Mouse (Mus musculus): ENCODE data around the gene Ggt6. TPM values are rescaled to one million over a fixed set of nuclear protein-coding genes. Genes with fewer than 3 reads are reported as not detected.

Ggt6 gene
- polyA plus RNA-seq, 1 experiment from 2014 or later: not detected

GRCm38 (mm10) chr11:72484549-72484948 lies 49.2 kb downstream of the Ggt6 start:
- Histone ChIP-seq H3K9me3 (no peaks in the 10 kb centered on the region), H3K27ac (replicated peaks) (0 out of 2 replicates have a peak overlapping the region, but pooled peaks have one; percentile 30), H3K36me3 (no peaks in the 10 kb centered on the region), H3K9ac (no peak overlapping the region), H3K4me1 (replicated peaks) (peaks cover 43% of the 10 kb centered on the region), H3K27me3 (no peaks in the 10 kb centered on the region), H3K4me3 (no peak overlapping the region), H3K4me2 (no peak overlapping the region)
- ATAC-seq (ENCODE audit: low FRiP score, low read depth): no peak
- whole genome bisulfite sequencing: 81% methylated on average over 6 of the region's 6 CpGs

DNA sequence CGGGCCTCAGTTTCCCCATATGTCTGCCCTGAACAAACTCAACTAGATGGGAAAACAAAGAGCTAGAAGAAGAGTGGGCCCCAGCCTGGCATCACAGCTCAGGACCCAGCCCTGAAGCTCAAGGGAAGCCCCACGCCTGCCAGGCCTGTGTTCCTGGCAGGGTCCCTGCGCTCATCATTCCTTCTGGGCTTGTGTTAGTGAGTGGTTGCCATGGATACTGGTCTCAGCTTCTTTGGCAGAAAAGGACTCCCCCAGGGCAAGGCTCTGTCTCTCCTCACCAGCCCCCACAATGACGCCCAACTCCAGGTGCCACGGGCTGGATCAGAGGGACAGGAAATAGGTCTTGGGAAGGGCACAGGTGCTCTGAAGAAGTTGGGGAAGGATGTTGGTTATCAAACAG lies 49.8 kb downstream of the Ggt6 start:
- Histone ChIP-seq H3K27ac (replicated peaks) (peak overlapping the region; percentile 30; the same call in 1 of the 2 replicates), H3K4me1 (replicated peaks) (peaks cover 46% of the 10 kb centered on the region), H3K27me3 (no peaks in the 10 kb centered on the region), H3K4me2 (0 out of 2 replicates have a peak overlapping the region, but pooled peaks have one; percentile 3), H3K36me3 (no peaks in the 10 kb centered on the region), H3K4me3 (no peak overlapping the region), H3K9ac (0 out of 2 replicates have a peak overlapping the region, but pooled peaks have one; percentile 1), H3K9me3 (no peaks in the 10 kb centered on the region)
- ATAC-seq (ENCODE audit: low FRiP score, low read depth): no peak
- 29% methylated on average over 5 of the region's 5 CpGs for WGBS

GRCm38 (mm10) chr11:72485960-72486359 lies 50.6 kb downstream of the Ggt6 start:
- Histone ChIP-seq H3K36me3 (no peaks in the 10 kb centered on the region), H3K4me3 (no peak overlapping the region), H3K9me3 (no peaks in the 10 kb centered on the region), H3K27ac (replicated peaks) (no peak overlapping the region), H3K27me3 (no peaks in the 10 kb centered on the region), H3K4me2 (0 out of 2 replicates have a peak overlapping the region, but pooled peaks have one; percentile 3), H3K9ac (0 out of 2 replicates have a peak overlapping the region, but pooled peaks have one; percentile 1), H3K4me1 (replicated peaks) (peaks cover 50% of the 10 kb centered on the region)
- ATAC-seq (ENCODE audit: low FRiP score, low read depth): no peak
- WGBS: 72% methylated on average over 11 of the region's 11 CpGs

DNA sequence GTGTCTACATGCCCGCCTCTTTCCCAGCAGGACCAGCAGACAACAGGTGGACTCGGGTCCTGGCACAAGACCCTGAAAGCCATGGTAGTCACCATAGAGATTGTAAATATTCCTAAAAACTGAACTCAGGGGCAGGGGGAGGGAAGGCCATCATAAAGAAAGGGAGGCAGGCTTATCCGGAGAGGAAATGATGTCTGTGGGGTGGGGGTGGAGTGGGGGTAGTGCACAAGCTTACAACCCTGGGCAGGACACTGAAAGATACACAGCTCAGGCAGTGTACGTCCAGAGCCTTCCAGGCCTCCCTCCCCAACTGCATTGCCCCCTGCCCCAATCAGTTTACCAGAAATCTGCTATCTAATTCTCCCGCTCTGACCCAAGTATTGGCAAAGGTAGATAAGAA lies 51.8 kb downstream of the Ggt6 start:
- Histone ChIP-seq H3K27me3 (no peaks in the 10 kb centered on the region), H3K4me2 (peak overlapping the region; percentile 57), H3K36me3 (no peaks in the 10 kb centered on the region), H3K4me1 (replicated peaks) (peaks cover 50% of the 10 kb centered on the region), H3K9ac (0 out of 2 replicates have a peak overlapping the region, but pooled peaks have one; percentile 77), H3K27ac (replicated peaks) (no peak overlapping the region), H3K9me3 (no peaks in the 10 kb centered on the region), H3K4me3 (no peak overlapping the region; the same call in 1 of the 2 replicates)
- no peak for ATAC-seq (ENCODE audit: low FRiP score, low read depth)
- WGBS: 52% methylated on average over 5 of the region's 5 CpGs

DNA sequence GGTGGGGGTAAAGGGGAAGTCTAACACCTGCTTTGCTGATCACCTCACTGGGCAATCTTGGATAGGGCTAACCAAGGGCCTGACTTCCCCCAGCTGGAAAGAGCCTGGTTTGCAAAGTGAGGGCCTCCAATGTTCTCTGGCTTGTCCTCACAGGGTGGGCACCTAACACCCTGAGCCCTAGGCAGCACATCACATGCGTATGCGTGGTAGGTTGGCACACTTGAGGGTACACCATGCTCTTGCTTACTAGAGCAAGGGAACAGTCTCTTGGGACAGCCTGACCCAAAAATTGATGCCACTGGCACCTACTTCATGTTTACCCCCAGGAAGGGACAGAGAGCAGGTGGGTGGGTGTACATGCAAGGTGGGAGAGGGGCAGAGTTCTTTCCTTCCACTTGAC lies 52.4 kb downstream of the Ggt6 start:
- Histone ChIP-seq H3K27ac (replicated peaks) (peak overlapping the region; percentile 89), H3K9ac (peak overlapping the region; percentile 77), H3K36me3 (no peaks in the 10 kb centered on the region), H3K4me3 (peak overlapping the region; percentile 86), H3K27me3 (no peaks in the 10 kb centered on the region), H3K4me1 (replicated peaks) (peaks cover 50% of the 10 kb centered on the region), H3K9me3 (no peaks in the 10 kb centered on the region), H3K4me2 (peak overlapping the region; percentile 57)
- no peak for ATAC-seq (ENCODE audit: low FRiP score, low read depth)
- 87% methylated on average over 2 of the region's 2 CpGs for WGBS

Small RNA genes within 50 kb of the gene (microRNA-seq; reads per million reads assigned to microRNA genes)
- not detected for gene Mir6338

Other genes starting within 250 kb of the Ggt6 start
- gene Gm43951, start 228.7 kb upstream of the Ggt6 start, polyA plus RNA-seq (2015; fragmentation: Nextera tagmentation; extraction: Ambion mirVana): 1.5 and 1.6 TPM in 2 replicates
- 16.3 and 20.5 TPM in 2 replicates for gene 4933427D14Rik, start 228.1 kb upstream of the Ggt6 start, polyA plus RNA-seq (2015; fragmentation: Nextera tagmentation; extraction: Ambion mirVana)
- gene Txndc17, start 228.0 kb upstream of the Ggt6 start, polyA plus RNA-seq (2015; fragmentation: Nextera tagmentation; extraction: Ambion mirVana): 147 and 155 TPM in 2 replicates
- 50.5 and 54.2 TPM in 2 replicates for gene Med31, start 219.9 kb upstream of the Ggt6 start, polyA plus RNA-seq (2015; fragmentation: Nextera tagmentation; extraction: Ambion mirVana)
- gene Slc13a5, start 168.3 kb upstream of the Ggt6 start, polyA plus RNA-seq (2015; fragmentation: Nextera tagmentation; extraction: Ambion mirVana): 1.9 and 2.0 TPM in 2 replicates
- 3.0 and 3.9 TPM in 2 replicates for gene Xaf1, start 133.9 kb upstream of the Ggt6 start, polyA plus RNA-seq (2015; fragmentation: Nextera tagmentation; extraction: Ambion mirVana)
- not detected in 2 replicates for gene Fbxo39, start 121.1 kb upstream of the Ggt6 start, polyA plus RNA-seq (2015; fragmentation: Nextera tagmentation; extraction: Ambion mirVana)
- gene Tekt1, start 73.1 kb upstream of the Ggt6 start, polyA plus RNA-seq (2015; fragmentation: Nextera tagmentation; extraction: Ambion mirVana): 6.5 and 8.4 TPM in 2 replicates
- 9.9 and 10.2 TPM in 2 replicates for gene Smtnl2, start 23.8 kb upstream of the Ggt6 start, polyA plus RNA-seq (2015; fragmentation: Nextera tagmentation; extraction: Ambion mirVana)
- 62.1 and 65.9 TPM in 2 replicates for gene Mybbp1a, start 5.8 kb downstream of the Ggt6 start, polyA plus RNA-seq (2015; fragmentation: Nextera tagmentation; extraction: Ambion mirVana)
- 9.7 and 11.4 TPM in 2 replicates for gene Spns2, start 54.4 kb downstream of the Ggt6 start, polyA plus RNA-seq (2015; fragmentation: Nextera tagmentation; extraction: Ambion mirVana)
- gene Spns3, start 115.0 kb downstream of the Ggt6 start, polyA plus RNA-seq (2015; fragmentation: Nextera tagmentation; extraction: Ambion mirVana): 0.08 and 0.18 TPM in 2 replicates
- gene Ube2g1, start 171.8 kb downstream of the Ggt6 start, polyA plus RNA-seq (2015; fragmentation: Nextera tagmentation; extraction: Ambion mirVana): 84.5 and 85.2 TPM in 2 replicates